Mouse (Mus musculus) cerebellum, adult 18-20 months (tissue): ENCODE measurements at regions not wholly inside any gene's neighbourhood (a gene's known extent, or its start where the extent isn't known, plus 50 kb on each side); places are given as distances from the start of the nearest gene placed in this dataset.

Experiments
- DNase-seq, 2 experiments: peaks; one replicate each; pipeline ENCODE4 v3.0.0; 2021

DNA sequence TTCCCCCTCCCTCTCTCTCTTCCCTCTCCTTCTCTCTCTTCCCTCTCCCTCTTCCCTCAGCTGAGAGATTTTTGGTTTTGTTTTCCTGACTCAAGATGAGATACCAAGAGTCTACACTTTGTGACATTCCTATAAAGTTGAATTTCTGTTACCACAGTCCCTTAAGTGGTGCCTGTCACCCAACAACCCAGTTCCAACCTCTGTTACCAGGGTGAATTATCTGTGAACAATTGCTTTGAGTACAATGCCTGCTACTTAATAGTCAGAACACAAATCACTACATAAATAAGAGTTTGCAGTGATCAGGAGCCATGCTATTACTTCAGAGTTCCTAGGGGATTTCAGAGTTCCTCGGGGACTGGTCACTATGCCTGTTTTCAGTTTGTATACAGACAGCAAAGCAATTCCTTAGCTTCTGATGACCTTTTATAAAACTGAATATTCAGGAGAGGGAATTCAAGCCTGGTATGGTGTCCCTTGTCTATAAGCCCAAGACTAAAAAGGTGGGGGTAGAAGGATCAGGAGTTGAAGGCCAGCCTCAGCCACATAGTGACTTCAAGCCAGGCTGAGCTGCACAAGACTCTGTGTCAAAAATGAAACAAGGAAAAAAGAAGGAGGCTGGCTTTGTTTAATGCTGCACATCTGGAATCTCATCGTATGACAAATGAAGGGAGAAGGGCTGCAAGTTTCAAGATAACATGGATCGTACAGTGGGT lies 99.2 kb upstream of the F13a1 start:
- no peak for DNase-seq

DNA sequence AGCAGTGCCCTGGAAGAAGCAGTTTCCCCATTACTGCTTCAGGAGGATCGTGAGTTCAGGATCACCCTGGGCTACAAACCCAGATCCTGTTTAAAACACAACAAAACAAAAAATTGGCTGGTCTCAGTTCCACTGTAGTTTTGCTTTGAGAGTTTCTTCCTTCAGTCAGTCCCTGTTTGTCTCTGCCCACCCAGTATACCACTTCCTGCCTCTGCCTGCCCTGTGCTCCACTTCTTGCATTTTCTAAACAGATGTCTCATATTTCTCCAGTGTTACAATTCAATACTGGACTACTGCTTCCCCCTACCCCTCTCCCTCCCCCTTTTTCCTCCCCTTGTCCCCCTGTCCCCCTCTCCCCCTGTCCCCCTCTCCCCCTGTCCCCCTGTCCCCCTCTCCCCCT lies 98.6 kb upstream of the F13a1 start:
- no peak for DNase-seq

DNA sequence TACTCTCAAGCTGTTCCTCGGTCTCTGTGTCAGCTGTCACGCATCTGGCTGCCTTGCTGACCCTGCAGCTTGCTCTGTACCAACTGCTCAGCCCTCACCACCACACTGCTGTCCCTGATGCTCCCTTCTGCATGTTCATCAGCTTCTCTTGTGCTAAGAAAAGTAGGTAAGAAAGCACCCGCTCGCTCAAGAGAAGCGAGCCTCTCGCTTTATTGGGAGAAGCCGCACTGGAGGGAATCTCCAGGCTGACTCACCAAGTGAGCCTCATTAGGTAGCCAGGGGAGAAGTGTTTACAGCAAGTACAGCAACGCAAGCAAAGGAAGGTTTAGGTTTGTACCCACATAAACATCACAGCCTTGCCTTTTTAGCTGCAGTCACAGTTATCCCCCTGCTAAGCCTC lies 97.7 kb upstream of the F13a1 start:
- no peak for DNase-seq

DNA sequence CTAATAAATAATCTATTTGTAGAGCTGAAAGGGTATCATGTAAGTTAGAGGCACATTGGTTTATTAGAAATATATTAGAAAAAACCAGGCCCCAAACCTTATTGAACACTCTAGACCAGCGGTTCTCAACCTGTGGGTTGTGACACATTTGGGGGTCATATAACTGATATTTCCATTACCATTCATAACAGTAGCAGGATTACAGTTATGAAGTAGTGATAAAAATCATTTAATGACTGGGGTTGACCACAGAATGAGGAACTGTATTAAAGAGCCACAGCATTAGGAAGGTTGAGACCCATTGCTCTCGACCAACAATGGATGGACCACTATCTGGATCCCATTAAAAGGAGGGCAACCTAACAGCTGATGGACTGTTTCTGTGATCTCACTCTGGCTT lies 92.8 kb upstream of the F13a1 start:
- DNase-seq = no peak

DNA sequence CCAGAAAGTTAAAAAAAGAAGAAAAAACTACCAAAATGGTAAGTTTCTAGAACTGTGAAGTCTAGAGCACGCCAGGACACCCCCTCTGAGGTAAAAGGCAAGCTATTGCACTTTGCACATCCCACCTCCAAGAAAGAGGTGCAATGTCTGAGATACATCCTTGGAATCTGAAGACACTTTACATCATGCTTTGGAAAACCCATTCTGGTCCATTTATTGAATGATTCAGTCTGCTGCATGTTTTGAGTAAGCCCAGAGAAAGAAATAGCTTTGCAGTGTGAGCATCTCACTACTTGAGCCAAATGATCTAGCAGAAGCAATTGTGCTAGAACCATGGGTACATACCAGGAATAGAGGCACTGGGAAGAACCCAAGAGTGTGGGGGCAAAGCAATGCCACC lies 85.1 kb upstream of the F13a1 start:
- no peak for DNase-seq

DNA sequence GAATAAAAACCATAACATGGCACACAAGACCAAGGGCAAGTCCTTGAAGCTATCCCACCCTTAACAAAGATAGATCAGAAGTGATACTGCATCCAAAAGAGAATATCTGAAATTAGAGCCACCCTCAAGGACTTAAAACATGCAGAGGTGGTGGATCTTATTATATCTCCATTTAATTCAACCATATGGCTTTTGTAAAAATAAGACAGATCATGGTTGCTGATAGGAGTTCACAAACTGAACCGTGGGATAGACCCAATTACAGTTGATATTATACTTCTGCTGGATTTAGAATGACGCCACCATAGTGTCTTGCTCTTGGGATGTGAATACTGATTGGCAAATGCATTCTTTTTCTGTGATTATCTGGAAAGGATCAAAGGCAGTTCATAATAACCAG lies 84.5 kb upstream of the F13a1 start:
- DNase-seq = no peak

DNA sequence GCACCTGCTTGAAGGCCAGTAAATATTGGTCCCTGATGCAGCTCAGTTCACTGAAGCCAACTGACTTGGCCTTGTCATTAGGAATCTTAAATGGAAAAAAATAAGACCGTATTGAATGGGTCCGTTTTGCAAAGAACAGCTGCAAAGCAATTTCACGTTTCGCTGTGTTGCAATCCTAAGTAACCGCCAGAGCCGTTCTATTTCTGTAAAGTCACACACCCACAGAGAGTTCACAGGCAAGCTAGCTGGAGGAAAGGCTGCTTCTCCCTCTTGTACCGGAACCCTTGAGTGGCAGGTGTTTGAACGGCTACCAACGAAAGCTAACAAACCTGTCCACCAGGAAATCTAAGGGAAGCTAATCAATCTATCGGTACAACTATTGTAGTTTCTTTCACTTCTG lies 80.6 kb upstream of the F13a1 start:
- no peak for DNase-seq

DNA sequence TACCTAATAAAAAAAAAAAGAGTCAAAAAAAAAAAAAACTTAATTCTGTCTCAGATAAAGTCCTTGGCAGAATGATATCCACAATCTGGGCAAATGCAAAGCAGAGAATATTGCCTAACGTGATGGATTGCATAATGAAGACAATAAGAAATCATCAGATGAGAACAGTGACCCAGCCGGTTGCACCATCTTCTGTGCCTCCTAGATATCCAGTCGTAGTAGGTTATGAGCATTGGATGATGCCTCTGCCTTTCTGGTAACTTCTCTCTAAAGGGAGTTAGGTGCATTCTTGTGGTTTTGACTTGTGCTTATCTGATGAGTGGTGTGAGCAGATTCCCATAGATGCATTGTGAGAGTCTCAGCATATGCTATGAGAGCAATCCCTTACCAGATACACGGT lies 71.6 kb upstream of the F13a1 start:
- DNase-seq = no peak

DNA sequence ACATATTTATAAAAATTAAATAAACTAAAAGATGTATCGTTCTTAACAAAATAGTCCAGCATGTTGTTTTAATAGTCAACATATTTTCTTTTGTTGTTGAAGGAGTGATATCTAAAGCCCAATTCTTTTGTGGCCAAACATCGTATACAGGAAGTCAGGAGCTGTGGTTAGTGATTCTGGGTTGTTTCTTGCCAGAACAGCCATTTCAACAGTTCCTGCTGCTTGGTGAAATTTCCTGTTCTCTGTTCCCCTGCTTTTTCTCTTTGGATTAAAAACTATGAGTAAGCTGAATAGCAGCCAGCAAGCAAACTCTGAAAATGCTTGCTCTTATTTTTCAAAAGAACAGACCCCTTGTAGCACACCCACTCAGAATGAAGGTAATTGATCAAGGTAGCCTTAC lies 70.2 kb upstream of the F13a1 start:
- DNase-seq = no peak

DNA sequence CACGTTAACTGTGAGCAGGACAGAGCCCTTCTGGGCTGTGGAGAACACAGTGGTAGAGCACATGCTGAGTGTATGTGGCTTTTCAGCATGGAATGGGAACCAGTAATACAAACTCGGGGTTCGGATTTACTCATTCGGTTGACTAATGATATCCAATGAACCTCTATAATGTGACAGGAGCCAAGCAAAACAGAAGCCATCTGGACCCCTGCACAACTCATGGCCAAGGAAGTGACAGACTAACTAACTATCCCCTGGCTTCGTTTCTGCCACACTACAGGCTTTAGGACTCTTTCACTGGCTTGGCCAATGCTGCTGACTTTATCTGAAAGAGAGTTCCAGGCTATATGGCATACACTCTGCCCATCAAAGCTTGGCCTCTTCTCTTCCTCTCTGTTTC lies 64.3 kb upstream of the F13a1 start:
- no peak for DNase-seq

DNA sequence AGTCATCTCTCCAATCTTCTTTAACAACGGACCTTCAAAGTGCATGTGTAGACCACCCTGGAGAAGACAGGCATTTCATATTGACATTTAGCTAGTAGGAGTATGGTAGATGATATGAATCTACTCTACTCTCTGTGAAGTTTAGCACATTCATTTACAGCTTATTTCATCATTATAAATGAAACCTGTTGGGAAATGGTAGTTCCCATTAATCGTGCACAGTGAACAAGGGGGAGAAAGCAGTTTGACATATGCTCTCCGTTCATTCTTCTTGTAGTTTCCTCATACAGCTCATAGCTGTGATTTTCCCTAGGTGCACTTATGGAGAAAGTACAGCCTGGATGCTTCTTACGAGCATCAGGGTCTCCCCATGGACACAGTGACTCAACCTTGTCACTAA lies 61.7 kb upstream of the F13a1 start:
- no peak for DNase-seq

DNA sequence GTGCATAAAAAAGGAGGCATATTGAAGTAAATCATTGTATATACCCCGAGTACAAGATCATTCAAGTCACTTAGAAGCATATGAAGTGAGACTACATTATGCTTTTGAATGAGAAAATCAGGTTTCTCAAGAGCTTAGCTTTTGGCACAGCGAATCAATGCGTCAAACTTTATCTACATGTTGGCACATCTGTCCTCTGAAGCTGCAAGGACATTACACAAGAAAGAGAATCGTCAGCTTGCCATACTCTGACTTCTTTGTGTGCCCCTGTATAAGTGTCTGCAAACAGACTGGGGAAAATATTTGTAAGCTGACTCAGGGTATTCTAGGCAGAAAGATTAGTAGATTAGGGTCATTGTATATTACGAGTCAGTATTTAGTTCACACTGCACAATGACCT lies 57.7 kb upstream of the F13a1 start:
- DNase-seq = no peak

DNA sequence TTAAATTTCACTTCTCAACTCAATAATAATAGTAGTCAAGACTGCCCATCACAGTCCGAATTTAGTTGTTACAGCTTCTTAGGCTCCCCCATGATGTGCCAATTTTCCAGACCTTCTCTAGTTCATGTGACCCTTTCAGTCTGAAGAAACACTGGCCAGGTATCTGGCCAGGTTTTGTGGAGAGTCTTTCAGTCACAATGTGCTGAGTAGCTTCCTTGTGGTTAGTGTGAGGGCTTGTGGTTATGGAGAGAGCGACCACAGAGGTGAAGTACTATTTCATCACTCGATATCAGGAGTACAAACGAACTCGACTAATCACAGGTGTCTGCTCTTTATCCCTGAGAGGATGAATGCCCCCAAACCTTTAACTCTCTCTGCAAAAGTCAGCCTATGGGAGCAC lies 56.0 kb upstream of the F13a1 start:
- DNase-seq = no peak

DNA sequence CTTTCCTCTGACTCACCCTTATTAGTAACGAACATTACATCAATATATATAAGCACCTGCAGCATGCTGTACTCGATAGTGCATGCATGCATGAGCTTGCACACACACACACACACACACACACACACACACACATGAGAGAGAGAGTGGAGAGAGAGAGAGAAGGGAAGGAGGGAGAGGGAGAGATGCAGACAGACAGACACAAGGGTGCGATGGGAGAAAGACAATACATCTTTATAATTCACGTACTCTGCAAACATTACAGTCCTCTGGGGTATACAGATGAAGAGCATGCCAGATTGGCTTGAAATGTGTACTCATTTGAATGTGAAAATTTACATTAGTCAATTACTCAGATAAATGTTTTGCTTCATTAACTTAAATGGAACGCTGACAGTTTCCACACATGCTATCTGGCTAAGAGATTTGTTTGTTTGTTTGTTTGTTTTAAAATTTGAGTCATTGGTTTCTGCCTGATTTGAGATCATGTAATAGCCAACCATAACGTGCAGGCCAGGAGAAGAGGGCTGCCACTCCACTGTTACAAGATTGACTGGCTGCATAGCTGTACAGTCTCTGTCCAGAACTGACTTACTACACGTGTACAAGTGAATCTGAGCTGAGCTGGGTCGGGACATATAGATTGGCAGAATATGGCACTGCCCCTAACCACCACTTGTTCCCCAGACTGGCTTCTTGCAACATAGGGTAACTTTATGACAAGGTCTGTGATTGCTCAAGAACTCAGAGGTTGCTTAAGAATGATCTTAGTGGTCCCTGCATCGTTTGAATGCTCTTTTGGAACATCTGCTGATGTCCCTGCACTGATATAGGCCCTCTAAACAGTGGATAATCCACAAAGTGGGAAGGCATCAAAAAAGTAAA lies 54.6 kb upstream of the F13a1 start:
- DNase-seq = no peak

DNA sequence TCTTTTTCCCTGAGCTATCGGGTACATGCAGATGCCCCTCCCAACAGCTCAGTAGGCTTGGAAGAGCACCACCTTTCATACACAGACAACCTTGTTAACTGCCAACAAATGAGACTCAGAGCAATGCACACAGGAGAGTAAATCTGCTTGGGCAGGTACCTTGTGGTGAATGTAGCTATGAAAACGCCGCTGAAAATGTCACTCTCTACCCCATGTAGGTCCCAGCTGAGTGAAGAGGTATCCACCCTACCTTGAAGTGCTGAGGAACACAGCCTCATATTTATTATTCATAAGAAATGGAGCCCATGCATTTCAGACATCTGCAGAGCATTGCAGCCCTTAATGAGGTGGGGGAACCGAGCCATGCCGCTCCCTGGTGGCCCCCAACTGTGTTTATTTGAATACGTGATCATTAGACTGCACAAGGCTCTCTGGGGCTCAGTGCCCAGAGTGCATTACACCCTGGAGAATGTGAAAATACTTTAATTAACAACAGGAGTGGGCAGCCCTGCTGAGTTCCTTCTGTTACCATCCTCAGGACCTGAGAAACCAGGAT lies 53.8 kb upstream of the F13a1 start:
- DNase-seq = peak; percentile 12 to 31

DNA sequence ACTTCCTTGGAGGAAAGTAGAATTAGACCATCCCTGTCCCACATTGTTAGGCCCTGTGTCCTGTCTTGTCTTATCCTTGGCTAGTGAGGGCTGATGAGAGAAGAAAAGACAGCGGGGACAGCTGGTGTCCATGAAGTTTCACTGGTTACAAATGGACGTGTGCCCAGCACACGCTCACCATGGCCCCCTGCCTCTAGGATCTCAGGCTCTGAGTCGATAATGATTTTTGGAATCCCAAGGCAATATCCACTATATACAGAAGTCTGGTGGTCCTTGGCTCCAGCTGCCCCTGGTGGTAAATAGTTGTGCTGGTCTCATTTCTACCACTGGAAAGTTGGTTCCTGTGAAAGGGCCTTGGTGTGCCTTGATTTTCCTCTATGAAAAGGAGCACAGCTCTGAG lies 51.7 kb upstream of the F13a1 start:
- no peak for DNase-seq
